Comparison of ENCODE assay signal across 26 mouse cellular contexts in genomic region chr6:107541222-107541621, GRCm38 (mm10). TPM values are rescaled to one million over a fixed set of nuclear protein-coding genes. Genes with fewer than 3 reads are reported as not detected.
DNase-seq lines count a peak whose midpoint lies in the region; ATAC-seq and TF ChIP-seq lines count a peak whose summit lies in the region.
"Had no signal": no experiment of that assay in that cellular context is flagged by ENCODE, and none has a peak within 500 bp of the region (broad histone marks: within the 10 kb centered on the region; RNA-seq: fewer than 3 reads in every experiment).

No protein-coding gene starts in this region.

- peak; percentile 6 for DNase-seq in heart, adult 11 months
- DNase-seq in right cerebral cortex, adult 18-20 months: peak; percentile 39
- DNase-seq in right cerebral cortex, postnatal 36 days (ENCODE audit: low spot score in 2 of 2): no peak
- peak; percentile 46 for DNase-seq in forebrain, postnatal 0 days
- peak; percentile 67 for DNase-seq in telencephalon, adult 2 months (ENCODE audit: low read depth, low spot score)
- no peak for DNase-seq in lung, postnatal 36 days
- DNase-seq: adrenal gland, adult 8-10 months; gastrocnemius, postnatal 14 days; heart, adult 18-20 months; heart, postnatal 14 days; kidney, postnatal 36 days; liver; retina, postnatal 1 day; thymus, postnatal 14 days had no signal

- 78% methylated on average over 11 of the region's 11 CpGs for WGBS in heart, embryonic 11.5 days (ENCODE audit: insufficient replicate concordance)
- 65% methylated on average over 11 of the region's 11 CpGs for WGBS in forebrain, postnatal 0 days

- no peaks in the 10 kb centered on the region for H3K27me3 ChIP-seq in heart, embryonic 11.5 days (ENCODE audit: control insufficient read depth, insufficient read depth, low read length)
- H3K27me3 ChIP-seq in forebrain, postnatal 0 days (ENCODE audit: insufficient read depth, low read length): no peaks in the 10 kb centered on the region
- H3K27me3 ChIP-seq: heart, embryonic 13.5 days; hindbrain, embryonic 12.5 days; kidney, embryonic 15.5 days; liver, embryonic 15.5 days; lung, embryonic 15.5 days; midbrain, embryonic 15.5 days; neural tube, embryonic 13.5 days had no signal

- H3K9me3 ChIP-seq in heart, embryonic 11.5 days (replicated peaks; ENCODE audit: control insufficient read depth, low read length): no peaks in the 10 kb centered on the region
- H3K9me3 ChIP-seq in forebrain, postnatal 0 days (ENCODE audit: low read length): no peaks in the 10 kb centered on the region
- H3K9me3 ChIP-seq: heart, embryonic 13.5 days; hindbrain, embryonic 12.5 days; kidney, embryonic 15.5 days; limb, embryonic 10.5 days; liver, embryonic 15.5 days; lung, embryonic 15.5 days; midbrain, embryonic 15.5 days; neural tube, embryonic 13.5 days had no signal

- ATAC-seq in heart, embryonic 11.5 days (replicated peaks; ENCODE audit: insufficient number of reproducible peaks, low FRiP score, low TSS enrichment): no peak
- ATAC-seq in forebrain, postnatal 0 days: peak; percentile 37
- ATAC-seq: intestine, postnatal 0 days; midbrain, embryonic 15.5 days had no signal

- no peak overlapping the region for H3K9ac ChIP-seq in heart, embryonic 11.5 days (ENCODE audit: low read depth, low read length)
- H3K9ac ChIP-seq in forebrain, postnatal 0 days: no peak overlapping the region
- H3K9ac ChIP-seq: heart, embryonic 13.5 days; hindbrain, embryonic 12.5 days; kidney, embryonic 15.5 days; liver, embryonic 15.5 days; lung, embryonic 15.5 days; midbrain, embryonic 15.5 days; neural tube, embryonic 13.5 days had no signal

- H3K36me3 ChIP-seq in heart, embryonic 11.5 days (ENCODE audit: control insufficient read depth, insufficient read depth, low read length): no peaks in the 10 kb centered on the region
- H3K36me3 ChIP-seq in forebrain, postnatal 0 days (ENCODE audit: insufficient read depth): no peaks in the 10 kb centered on the region
- H3K36me3 ChIP-seq: heart, embryonic 13.5 days; kidney, embryonic 15.5 days; limb, embryonic 10.5 days; liver, embryonic 15.5 days; lung, embryonic 15.5 days; midbrain, embryonic 15.5 days had no signal

- H3K27ac ChIP-seq in heart, embryonic 11.5 days (ENCODE audit: low read depth, low read length): no peak overlapping the region
- 0 out of 2 replicates have a peak overlapping the region, but pooled peaks have one; percentile 9 for H3K27ac ChIP-seq in forebrain, postnatal 0 days (ENCODE audit: low read depth, low read length)
- H3K27ac ChIP-seq: heart, embryonic 13.5 days; hindbrain, embryonic 12.5 days; kidney, embryonic 15.5 days; limb, embryonic 10.5 days; liver, embryonic 15.5 days; lung, embryonic 15.5 days; macrophage; midbrain, embryonic 15.5 days; neural tube, embryonic 13.5 days had no signal

- TF ChIP-seq CTCF in forebrain, postnatal 0 days (IDR thresholded peaks at IDR 0.05; ENCODE audit: low read depth): no peak

- H3K4me3 ChIP-seq in heart, embryonic 11.5 days (ENCODE audit: low read depth, low read length): no peak overlapping the region
- no peak overlapping the region for H3K4me3 ChIP-seq in forebrain, postnatal 0 days (ENCODE audit: low read depth, low read length)
- H3K4me3 ChIP-seq: heart, embryonic 13.5 days; hindbrain, embryonic 12.5 days; kidney, embryonic 15.5 days; limb, embryonic 10.5 days; liver, embryonic 15.5 days; lung, embryonic 15.5 days; midbrain, embryonic 15.5 days; neural tube, embryonic 13.5 days had no signal

- no peaks in the 10 kb centered on the region for H3K4me1 ChIP-seq in heart, embryonic 11.5 days (ENCODE audit: control insufficient read depth, insufficient read depth, low read length)
- no peaks in the 10 kb centered on the region for H3K4me1 ChIP-seq in forebrain, postnatal 0 days (ENCODE audit: insufficient read depth)
- H3K4me1 ChIP-seq: heart, embryonic 13.5 days; hindbrain, embryonic 12.5 days; kidney, embryonic 15.5 days; limb, embryonic 10.5 days; liver, embryonic 15.5 days; lung, embryonic 15.5 days had no signal

- no peak overlapping the region for H3K4me2 ChIP-seq in heart, embryonic 11.5 days
- no peak overlapping the region; the same call in 1 of the 2 replicates for H3K4me2 ChIP-seq in forebrain, postnatal 0 days (ENCODE audit: low read depth)
- H3K4me2 ChIP-seq: heart, embryonic 13.5 days; hindbrain, embryonic 12.5 days; kidney, embryonic 15.5 days; liver, embryonic 15.5 days; lung, embryonic 15.5 days; midbrain, embryonic 15.5 days; neural tube, embryonic 13.5 days had no signal

RNA-seq across cellular contexts. Expression of gene Lrrn1, which starts 11.7 kb away (rescaled TPM):
- 3.3 and 3.9 TPM in 2 replicates for polyA plus RNA-seq in heart, embryonic 11.5 days (2014; fragmentation: Nextera tagmentation; extraction: Ambion mirVana)
- 29.8 and 41.5 TPM in 2 replicates for total RNA-seq in forebrain, postnatal 0 days (2014; rRNA removed)
- 25.1 and 32.1 TPM in 2 replicates for polyA plus RNA-seq in forebrain, postnatal 0 days (2015; fragmentation: Nextera tagmentation; extraction: Ambion mirVana)
- total RNA-seq: MEL had no signal
- polyA plus RNA-seq: macrophage had no signal

Comparison
In these comparisons a context has a peak if more than half of its experiments do, and no peak if none do; other contexts are left out.
1. DNase-seq: peak in heart, adult 11 months (single experiment), right cerebral cortex, adult 18-20 months (single experiment), forebrain, postnatal 0 days (single experiment) and telencephalon, adult 2 months (single experiment); none in right cerebral cortex, postnatal 36 days (0 of 2) and lung, postnatal 36 days (single experiment).